Mouse (Mus musculus): Measurements from ENCODE around the gene D130040H23Rik. TPM values are rescaled to one million over a fixed set of nuclear protein-coding genes. Genes with fewer than 3 reads are reported as not detected.

The D130040H23Rik gene
- 3.2 and 4.1 TPM in 2 replicates for polyA plus RNA-seq (2014; fragmentation: Nextera tagmentation; extraction: Ambion mirVana)

DNA sequence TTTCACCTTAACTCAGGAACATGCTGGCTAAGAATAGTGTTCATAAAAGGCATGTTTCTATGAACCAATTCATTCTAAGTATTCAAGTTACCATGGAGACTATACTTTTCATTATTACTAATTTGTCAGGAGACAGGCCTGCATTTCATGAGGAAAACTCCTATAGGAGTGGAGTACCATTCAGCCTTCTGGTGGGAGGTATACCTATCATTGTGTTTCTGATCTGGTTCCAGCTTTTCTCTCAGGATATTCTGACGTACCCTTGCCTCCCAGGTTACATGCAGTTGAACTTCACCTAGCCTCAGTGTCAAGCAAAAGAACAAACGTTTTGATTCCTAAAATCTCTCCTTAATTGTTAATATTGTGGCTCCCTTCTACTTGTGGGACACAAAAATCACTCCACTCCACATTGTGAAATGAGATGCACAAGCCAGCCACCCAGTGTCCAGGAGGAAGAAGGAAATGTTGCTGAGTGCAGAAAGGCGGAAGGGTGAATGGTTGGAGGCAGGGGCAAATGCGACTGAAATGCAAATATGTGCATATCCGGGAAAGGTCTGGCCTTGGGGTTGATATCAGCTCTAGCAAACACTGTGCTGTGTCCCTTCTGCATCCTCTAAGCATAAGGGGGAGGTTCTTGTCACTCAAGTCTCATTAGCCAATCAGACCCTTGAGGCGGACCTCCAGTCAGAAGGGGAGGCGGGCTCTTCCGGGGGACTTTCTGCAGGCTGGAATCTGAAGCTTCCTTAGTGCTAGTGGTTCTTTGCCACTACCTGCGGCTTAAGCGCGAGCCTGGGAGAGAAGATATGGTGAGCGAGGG is at the start of gene D130040H23Rik:
Gene D130040H23Rik, plus strand, starts transcription at position 695 of the 817 bp plus-strand sequence.
- Histone ChIP-seq H3K4me1 (ENCODE audit: control insufficient read depth in 2 of 2, insufficient read depth in 2 of 2, low read length in 2 of 2) (peaks cover 0 to 9% of the 10 kb centered on the region in 2 experiments; a peak in 1 of 4 replicates), H3K4me3 (ENCODE audit: control insufficient read depth in 1 of 2, insufficient read depth in 1 of 2, low read depth in 1 of 2, low read length in 2 of 2) (peak within 1 kb of the TSS; percentile 76 to 80), H3K9me3 (ENCODE audit: control insufficient read depth, low read length) (no peaks in the 10 kb centered on the region), H3K9ac (ENCODE audit: low read length) (peak within 1 kb of the TSS; percentile 87), H3K36me3 (ENCODE audit: control insufficient read depth, insufficient read depth, low read length) (no peaks in the 10 kb centered on the region), H3K27ac (replicated peaks in 1 of 2; ENCODE audit: control insufficient read depth in 1 of 2, insufficient read depth in 1 of 2, low read depth in 2 of 2, low read length in 2 of 2) (peak within 1 kb of the TSS; percentile 66 to 69), H3K4me2 (ENCODE audit: low read length) (peak within 1 kb of the TSS; percentile 83), H3K27me3 (ENCODE audit: control insufficient read depth, insufficient read depth, low read length) (no peaks in the 10 kb centered on the region)
- ATAC-seq (ENCODE audit: insufficient number of reproducible peaks, insufficient read depth, low FRiP score, low read depth): peak; percentile 95
- 8% methylated on average over 12 of the region's 12 CpGs for WGBS

- H3K9ac ChIP-seq (ENCODE audit: low read length): no peak overlapping the region
- no peaks in the 10 kb centered on the region for H3K4me1 ChIP-seq (ENCODE audit: control insufficient read depth in 2 of 2, insufficient read depth in 2 of 2, low read length in 2 of 2)
- no peak for ATAC-seq (ENCODE audit: insufficient number of reproducible peaks, insufficient read depth, low FRiP score, low read depth)
- no peak overlapping the region for H3K4me3 ChIP-seq (ENCODE audit: control insufficient read depth in 1 of 2, insufficient read depth in 1 of 2, low read depth in 1 of 2, low read length in 2 of 2)
- WGBS: 78% methylated on average over 2 of the region's 2 CpGs
- H3K9me3 ChIP-seq (ENCODE audit: control insufficient read depth, low read length): no peaks in the 10 kb centered on the region
- no peak overlapping the region for H3K4me2 ChIP-seq (ENCODE audit: low read length)
- H3K27ac ChIP-seq (replicated peaks in 1 of 2; ENCODE audit: control insufficient read depth in 1 of 2, insufficient read depth in 1 of 2, low read depth in 2 of 2, low read length in 2 of 2): no peak overlapping the region
- H3K27me3 ChIP-seq (ENCODE audit: control insufficient read depth, insufficient read depth, low read length): no peaks in the 10 kb centered on the region
- H3K36me3 ChIP-seq (ENCODE audit: control insufficient read depth, insufficient read depth, low read length): no peaks in the 10 kb centered on the region
Measured at GRCm38 (mm10) chr8:69242541-69242940, 28.3 kb upstream of the D130040H23Rik start.

GRCm38 (mm10) chr8:69268525-69268924 is 2.4 kb upstream of the D130040H23Rik start:
- Histone ChIP-seq H3K36me3 (ENCODE audit: control insufficient read depth, insufficient read depth, low read length) (no peaks in the 10 kb centered on the region), H3K4me3 (ENCODE audit: control insufficient read depth in 1 of 2, insufficient read depth in 1 of 2, low read depth in 1 of 2, low read length in 2 of 2) (no peak overlapping the region), H3K4me2 (ENCODE audit: low read length) (no peak overlapping the region), H3K9ac (ENCODE audit: low read length) (no peak overlapping the region), H3K27ac (replicated peaks in 1 of 2; ENCODE audit: control insufficient read depth in 1 of 2, insufficient read depth in 1 of 2, low read depth in 2 of 2, low read length in 2 of 2) (no peak overlapping the region), H3K4me1 (ENCODE audit: control insufficient read depth in 2 of 2, insufficient read depth in 2 of 2, low read length in 2 of 2) (peaks cover 0 to 9% of the 10 kb centered on the region in 2 experiments; a peak in 1 of 4 replicates), H3K9me3 (ENCODE audit: control insufficient read depth, low read length) (no peaks in the 10 kb centered on the region), H3K27me3 (ENCODE audit: control insufficient read depth, insufficient read depth, low read length) (no peaks in the 10 kb centered on the region)
- ATAC-seq (ENCODE audit: insufficient number of reproducible peaks, insufficient read depth, low FRiP score, low read depth): no peak
- WGBS: 52% methylated on average over 4 of the region's 4 CpGs

DNA sequence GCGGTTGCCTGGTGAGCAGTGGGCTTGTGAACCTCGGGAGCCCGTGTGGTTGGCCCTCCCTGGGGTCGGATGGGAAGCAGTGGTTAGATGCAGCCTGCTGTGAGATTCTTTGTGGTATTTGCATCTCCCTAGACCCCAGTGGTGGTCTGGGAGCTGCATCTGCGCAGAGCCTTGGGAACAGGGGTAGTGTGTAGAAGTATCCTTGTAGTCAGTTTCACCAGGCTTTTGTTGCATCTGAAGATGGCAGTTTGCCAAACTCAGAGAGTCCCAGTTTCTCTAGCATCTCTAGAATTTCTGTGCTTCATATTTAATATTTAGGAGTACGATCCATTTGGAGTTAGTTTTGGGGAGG is 299 bp downstream of the D130040H23Rik start:
- Histone ChIP-seq H3K4me2 (ENCODE audit: low read length) (peak overlapping the region; percentile 83), H3K36me3 (ENCODE audit: control insufficient read depth, insufficient read depth, low read length) (no peaks in the 10 kb centered on the region), H3K4me3 (ENCODE audit: control insufficient read depth in 1 of 2, insufficient read depth in 1 of 2, low read depth in 1 of 2, low read length in 2 of 2) (peak overlapping the region; percentile 76 to 80), H3K9ac (ENCODE audit: low read length) (peak overlapping the region; percentile 87), H3K27ac (replicated peaks in 1 of 2; ENCODE audit: control insufficient read depth in 1 of 2, insufficient read depth in 1 of 2, low read depth in 2 of 2, low read length in 2 of 2) (peak overlapping the region; percentile 66 to 69), H3K4me1 (ENCODE audit: control insufficient read depth in 2 of 2, insufficient read depth in 2 of 2, low read length in 2 of 2) (peaks cover 0 to 9% of the 10 kb centered on the region in 2 experiments; a peak in 1 of 4 replicates), H3K27me3 (ENCODE audit: control insufficient read depth, insufficient read depth, low read length) (no peaks in the 10 kb centered on the region), H3K9me3 (ENCODE audit: control insufficient read depth, low read length) (no peaks in the 10 kb centered on the region)
- ATAC-seq (ENCODE audit: insufficient number of reproducible peaks, insufficient read depth, low FRiP score, low read depth): peak; percentile 32; the same call in 1 of the 2 replicates
- 17% methylated on average over 6 of the region's 6 CpGs for WGBS

DNA sequence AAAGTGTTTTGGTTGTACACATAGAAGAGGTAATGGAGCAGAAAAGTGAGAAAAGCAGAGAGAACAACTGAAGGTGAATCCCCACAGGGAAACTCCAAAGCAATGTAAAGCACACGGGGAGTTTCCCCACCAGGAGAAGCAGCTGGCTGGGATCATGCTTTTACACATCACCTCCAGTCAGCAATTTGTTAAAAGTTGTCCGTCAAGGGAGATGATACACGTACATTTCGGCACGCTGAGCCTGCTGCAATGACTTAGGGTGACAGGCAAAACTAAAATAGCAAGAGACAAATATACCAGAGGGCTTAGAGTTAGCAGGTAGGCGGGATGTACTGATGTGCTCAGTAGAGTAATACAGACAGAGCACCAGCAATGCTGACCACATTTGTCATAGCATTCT is 1.6 kb downstream of the D130040H23Rik start:
- H3K27me3 ChIP-seq (ENCODE audit: control insufficient read depth, insufficient read depth, low read length): no peaks in the 10 kb centered on the region

DNA sequence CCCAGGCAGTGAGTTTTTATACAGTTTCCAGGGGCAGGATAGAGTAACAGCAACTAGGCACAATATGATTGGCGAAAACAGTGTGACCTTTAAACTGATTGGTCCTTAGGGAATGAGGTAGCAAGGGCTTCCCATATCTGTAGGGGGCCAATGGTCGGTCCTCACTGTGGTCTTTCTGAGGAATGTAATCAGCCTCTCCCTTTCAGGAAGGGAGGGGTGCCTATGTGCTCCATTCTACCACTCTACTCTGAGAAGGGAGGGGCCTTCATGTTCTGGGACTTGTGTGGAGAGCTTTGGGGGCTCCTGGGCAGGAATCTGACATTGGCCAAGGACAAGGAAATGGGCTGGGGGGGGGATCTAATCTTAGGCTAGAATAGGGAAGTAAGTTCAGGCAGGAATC is 53.9 kb downstream of the D130040H23Rik start:
- Histone ChIP-seq H3K4me1 (ENCODE audit: control insufficient read depth in 2 of 2, insufficient read depth in 2 of 2, low read length in 2 of 2) (no peaks in the 10 kb centered on the region), H3K27me3 (ENCODE audit: control insufficient read depth, insufficient read depth, low read length) (no peaks in the 10 kb centered on the region), H3K9ac (ENCODE audit: low read length) (no peak overlapping the region), H3K9me3 (ENCODE audit: control insufficient read depth, low read length) (peaks cover 5% of the 10 kb centered on the region; the same call in 1 of the 2 replicates), H3K4me3 (ENCODE audit: control insufficient read depth in 1 of 2, insufficient read depth in 1 of 2, low read depth in 1 of 2, low read length in 2 of 2) (no peak overlapping the region), H3K27ac (replicated peaks in 1 of 2; ENCODE audit: control insufficient read depth in 1 of 2, insufficient read depth in 1 of 2, low read depth in 2 of 2, low read length in 2 of 2) (no peak overlapping the region), H3K4me2 (ENCODE audit: low read length) (no peak overlapping the region), H3K36me3 (ENCODE audit: control insufficient read depth, insufficient read depth, low read length) (no peaks in the 10 kb centered on the region)
- WGBS: 87% methylated on average over 2 of the region's 2 CpGs
- no peak for ATAC-seq (ENCODE audit: insufficient number of reproducible peaks, insufficient read depth, low FRiP score, low read depth)

More for the DNA sequence above, 1.6 kb downstream of the D130040H23Rik start:
- no peak overlapping the region for H3K4me2 ChIP-seq (ENCODE audit: low read length)
- ATAC-seq (ENCODE audit: insufficient number of reproducible peaks, insufficient read depth, low FRiP score, low read depth): no peak
- H3K4me1 ChIP-seq (ENCODE audit: control insufficient read depth in 2 of 2, insufficient read depth in 2 of 2, low read length in 2 of 2): peaks cover 0 to 9% of the 10 kb centered on the region in 2 experiments; a peak in 1 of 4 replicates
- H3K27ac ChIP-seq (replicated peaks in 1 of 2; ENCODE audit: control insufficient read depth in 1 of 2, insufficient read depth in 1 of 2, low read depth in 2 of 2, low read length in 2 of 2): no peak overlapping the region
- H3K36me3 ChIP-seq (ENCODE audit: control insufficient read depth, insufficient read depth, low read length): no peaks in the 10 kb centered on the region
- peaks cover 7% of the 10 kb centered on the region; the same call in 1 of the 2 replicates for H3K9me3 ChIP-seq (ENCODE audit: control insufficient read depth, low read length)
- H3K4me3 ChIP-seq (ENCODE audit: control insufficient read depth in 1 of 2, insufficient read depth in 1 of 2, low read depth in 1 of 2, low read length in 2 of 2): no peak overlapping the region
- 79% methylated on average over 6 of the region's 6 CpGs for WGBS
- no peak overlapping the region for H3K9ac ChIP-seq (ENCODE audit: low read length)

DNA sequence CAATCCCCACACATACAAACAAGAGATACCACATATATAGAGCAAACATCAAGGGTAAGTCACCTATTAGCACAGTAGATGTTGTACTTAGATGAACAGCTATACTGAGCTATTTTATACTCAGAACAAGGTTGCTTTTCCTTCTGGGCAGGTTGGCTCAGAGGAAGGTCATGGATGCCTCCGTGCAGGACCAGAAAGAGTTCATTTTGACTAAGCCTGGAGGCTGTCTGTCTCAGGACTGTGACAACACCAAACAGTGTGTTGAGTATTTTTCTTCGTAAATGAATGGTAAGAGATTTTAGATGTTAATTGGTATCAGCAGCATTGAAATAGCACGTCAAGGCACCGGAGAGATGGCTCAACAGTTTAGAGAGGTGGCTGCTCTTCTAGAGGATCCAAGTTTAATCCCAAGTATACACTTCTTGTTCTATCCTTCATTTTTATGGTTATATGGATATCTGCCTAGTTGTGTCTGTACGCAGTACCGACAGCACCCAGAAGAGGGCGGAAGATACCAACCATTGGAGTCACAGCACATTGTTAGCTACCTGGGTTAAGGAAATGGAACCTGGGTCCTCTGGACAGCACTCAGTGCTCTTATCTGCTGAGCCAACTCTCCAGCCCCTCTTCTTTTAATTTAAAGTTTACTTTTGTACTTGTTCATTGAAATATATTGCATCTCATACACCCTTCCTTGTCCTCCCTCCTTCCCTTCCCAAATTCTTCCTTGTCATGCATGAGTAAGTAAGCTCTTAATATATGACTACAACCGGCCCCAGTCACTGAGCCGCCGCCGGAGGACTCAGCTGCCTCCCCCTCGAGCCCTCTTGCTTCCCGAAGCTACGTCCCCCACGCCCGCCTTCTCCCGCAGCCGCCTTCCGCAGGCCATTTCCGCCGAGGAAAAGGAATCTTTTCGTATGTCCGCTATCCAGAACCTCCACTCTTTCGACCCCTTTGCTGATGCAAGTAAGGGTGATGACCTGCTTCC is 57.7 kb downstream of the D130040H23Rik start:
- WGBS: 8% methylated on average over 24 of the region's 24 CpGs
- no peak for ATAC-seq (ENCODE audit: insufficient number of reproducible peaks, insufficient read depth, low FRiP score, low read depth)
- no peaks in the 10 kb centered on the region for H3K27me3 ChIP-seq (ENCODE audit: control insufficient read depth, insufficient read depth, low read length)

More for the DNA sequence above, 57.7 kb downstream of the D130040H23Rik start:
- Histone ChIP-seq H3K27ac (replicated peaks in 1 of 2; ENCODE audit: control insufficient read depth in 1 of 2, insufficient read depth in 1 of 2, low read depth in 2 of 2, low read length in 2 of 2) (no peak overlapping the region), H3K4me1 (ENCODE audit: control insufficient read depth in 2 of 2, insufficient read depth in 2 of 2, low read length in 2 of 2) (no peaks in the 10 kb centered on the region), H3K4me3 (ENCODE audit: control insufficient read depth in 1 of 2, insufficient read depth in 1 of 2, low read depth in 1 of 2, low read length in 2 of 2) (peak overlapping the region; percentile 27 to 49), H3K9me3 (ENCODE audit: control insufficient read depth, low read length) (no peaks in the 10 kb centered on the region), H3K9ac (ENCODE audit: low read length) (peak overlapping the region; percentile 55), H3K36me3 (ENCODE audit: control insufficient read depth, insufficient read depth, low read length) (no peaks in the 10 kb centered on the region), H3K4me2 (ENCODE audit: low read length) (peak overlapping the region; percentile 63)
